Mouse (Mus musculus): ENCODE results near the gene Ugt1a6b. TPM values are rescaled to one million over a fixed set of nuclear protein-coding genes. Genes with fewer than 3 reads are reported as not detected.
A peak's percentile ranks its signal among the peaks of the same experiment; 100 is the strongest.

Gene Ugt1a6b
- polyA plus RNA-seq, 1 experiment from 2014 or later: 0.32 TPM

GRCm38 (mm10) chr1:88229986-88230385 lies 126.9 kb downstream of the Ugt1a6b start:
- Histone ChIP-seq H3K4me1 (no peaks in the 10 kb centered on the region), H3K9me3 (peaks cover 41% of the 10 kb centered on the region; the same call in 1 of the 2 replicates), H3K4me3 (no peak overlapping the region), H3K27ac (no peak overlapping the region), H3K27me3 (no peaks in the 10 kb centered on the region), H3K4me2 (no peak overlapping the region), H3K9ac (no peak overlapping the region), H3K36me3 (no peaks in the 10 kb centered on the region)
- WGBS: 77% methylated on average over 5 of the region's 5 CpGs
- no peak for ATAC-seq (ENCODE audit: borderline replicate concordance, extremely low read depth, low FRiP score, low TSS enrichment)

DNA sequence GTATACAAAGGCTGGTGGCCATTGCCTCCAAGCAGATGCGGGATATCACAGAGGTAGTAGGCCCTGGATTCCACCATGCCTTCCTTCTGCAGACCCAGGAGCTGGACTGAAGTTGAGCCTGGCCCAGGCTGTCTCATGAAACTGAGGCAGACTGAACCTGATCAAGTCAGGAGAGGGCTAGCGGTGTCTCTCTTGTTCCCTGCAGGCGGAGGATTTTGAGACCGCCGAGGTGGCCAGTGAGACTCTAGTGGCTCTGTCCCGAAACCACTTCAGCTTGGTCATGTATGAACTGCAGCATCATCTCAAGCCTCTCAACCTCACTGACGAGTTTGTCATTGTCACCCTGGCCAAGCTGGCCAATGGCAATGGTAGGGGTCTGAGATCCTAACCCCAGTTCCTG lies 127.4 kb downstream of the Ugt1a6b start:
- Histone ChIP-seq H3K27ac (no peak overlapping the region), H3K4me3 (no peak overlapping the region), H3K4me2 (no peak overlapping the region), H3K27me3 (no peaks in the 10 kb centered on the region), H3K4me1 (no peaks in the 10 kb centered on the region), H3K36me3 (no peaks in the 10 kb centered on the region), H3K9ac (no peak overlapping the region), H3K9me3 (peaks cover 43% of the 10 kb centered on the region; the same call in 1 of the 2 replicates)
- WGBS: 68% methylated on average over 7 of the region's 7 CpGs
- no peak for ATAC-seq (ENCODE audit: borderline replicate concordance, extremely low read depth, low FRiP score, low TSS enrichment)

DNA sequence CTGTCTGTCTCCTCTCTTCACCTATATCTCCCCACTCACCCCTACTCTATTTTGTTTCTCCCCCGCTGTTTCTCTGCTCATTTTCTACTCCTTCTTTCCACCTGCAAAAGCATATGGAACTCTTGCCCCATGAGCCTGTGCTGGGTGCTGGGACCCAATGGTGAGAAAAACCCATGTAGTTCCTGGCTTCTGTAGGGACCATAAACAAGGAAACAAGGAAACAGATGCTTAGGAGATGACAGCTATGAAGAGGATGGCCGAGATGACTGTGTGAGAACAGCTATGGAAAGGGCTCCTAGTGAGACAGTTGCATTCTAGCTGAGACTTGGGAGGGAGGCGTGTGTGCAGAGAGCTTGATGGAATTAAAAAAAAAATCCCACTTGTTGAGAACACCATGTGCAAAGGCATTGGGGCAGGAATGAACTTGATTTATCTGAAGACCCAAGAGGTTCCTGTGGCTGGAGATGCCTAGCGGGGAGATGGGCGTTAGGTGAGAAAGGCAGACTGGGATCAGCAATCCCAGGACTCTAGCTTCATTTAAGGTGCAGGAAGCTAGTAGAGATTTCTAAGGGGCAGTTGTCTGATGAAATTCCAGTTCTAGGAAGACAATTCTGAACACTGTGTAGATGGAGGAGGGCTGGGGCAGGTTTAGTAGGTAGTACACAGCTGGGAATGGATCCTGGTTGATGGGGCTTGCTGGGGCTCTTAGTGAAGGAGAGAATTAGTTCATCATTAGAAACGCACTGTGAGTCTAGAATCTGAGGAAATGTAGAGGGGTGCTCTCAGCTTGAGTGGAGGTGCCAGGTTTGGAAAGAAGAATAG lies 128.1 kb downstream of the Ugt1a6b start:
- H3K4me2 ChIP-seq: no peak overlapping the region
- no peak overlapping the region for H3K4me3 ChIP-seq
- no peaks in the 10 kb centered on the region for H3K27me3 ChIP-seq
- no peak overlapping the region for H3K9ac ChIP-seq
- H3K27ac ChIP-seq: no peak overlapping the region
- H3K4me1 ChIP-seq: no peaks in the 10 kb centered on the region
- no peaks in the 10 kb centered on the region for H3K36me3 ChIP-seq
- no peak for ATAC-seq (ENCODE audit: borderline replicate concordance, extremely low read depth, low FRiP score, low TSS enrichment)
- peaks cover 42% of the 10 kb centered on the region; the same call in 1 of the 2 replicates for H3K9me3 ChIP-seq
- WGBS: 70% methylated on average over 6 of the region's 6 CpGs

GRCm38 (mm10) chr1:88231803-88232499 lies 128.9 kb downstream of the Ugt1a6b start:
- H3K27ac ChIP-seq: no peak overlapping the region
- no peak overlapping the region for H3K4me2 ChIP-seq
- no peaks in the 10 kb centered on the region for H3K36me3 ChIP-seq
- H3K27me3 ChIP-seq: no peaks in the 10 kb centered on the region
- peaks cover 34% of the 10 kb centered on the region; the same call in 1 of the 2 replicates for H3K9me3 ChIP-seq
- ATAC-seq (ENCODE audit: borderline replicate concordance, extremely low read depth, low FRiP score, low TSS enrichment): no peak
- no peaks in the 10 kb centered on the region for H3K4me1 ChIP-seq
- no peak overlapping the region for H3K4me3 ChIP-seq
- 64% methylated on average over 7 of the region's 7 CpGs for WGBS
- H3K9ac ChIP-seq: no peak overlapping the region

GRCm38 (mm10) chr1:88232664-88233380 lies 129.8 kb downstream of the Ugt1a6b start:
- no peaks in the 10 kb centered on the region for H3K4me1 ChIP-seq
- no peak overlapping the region for H3K4me3 ChIP-seq
- ATAC-seq (ENCODE audit: borderline replicate concordance, extremely low read depth, low FRiP score, low TSS enrichment): no peak
- peaks cover 27% of the 10 kb centered on the region; the same call in 1 of the 2 replicates for H3K9me3 ChIP-seq
- no peak overlapping the region for H3K4me2 ChIP-seq
- H3K36me3 ChIP-seq: no peaks in the 10 kb centered on the region
- no peak overlapping the region for H3K9ac ChIP-seq
- no peak overlapping the region for H3K27ac ChIP-seq
- WGBS: 50% methylated on average over 3 of the region's 3 CpGs
- H3K27me3 ChIP-seq: no peaks in the 10 kb centered on the region

DNA sequence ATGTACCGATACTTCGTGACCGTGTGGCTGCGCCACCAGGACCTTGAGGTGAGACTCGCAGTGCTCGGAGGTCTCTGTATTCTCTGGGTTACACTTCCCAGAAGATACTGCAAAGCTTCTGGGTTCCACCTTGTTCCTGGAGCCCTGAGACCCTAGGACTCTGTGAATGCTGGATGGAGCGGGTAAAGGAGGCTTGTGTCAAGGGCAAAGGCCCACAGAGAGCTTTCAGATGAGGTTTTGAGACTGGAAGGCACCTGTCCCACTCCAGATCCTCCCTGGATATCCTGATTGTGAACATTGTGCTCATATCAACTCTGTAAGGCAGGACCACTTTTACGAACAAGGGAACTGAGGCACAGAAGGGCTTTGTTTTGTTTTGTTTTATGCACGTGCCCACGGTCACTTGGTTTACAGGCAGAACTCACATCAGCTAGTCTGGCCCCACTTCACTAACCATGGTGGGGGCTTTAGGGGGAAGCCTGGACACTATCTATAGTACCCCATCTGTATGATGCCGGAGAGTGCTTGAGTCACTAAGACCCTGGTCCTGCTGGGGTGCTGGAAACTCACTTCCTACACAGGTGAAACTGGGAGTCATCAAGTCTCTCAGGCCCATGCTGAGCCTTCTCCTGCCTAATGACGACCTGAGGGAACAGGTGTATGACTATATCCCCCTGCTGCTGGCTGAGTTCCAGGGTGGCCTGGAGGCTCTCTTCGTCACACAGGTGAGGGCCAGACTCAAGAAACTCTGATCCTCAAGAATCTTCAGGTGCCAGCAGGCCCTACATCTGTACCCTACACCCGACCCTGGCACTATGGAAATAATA lies 130.6 kb downstream of the Ugt1a6b start:
- no peaks in the 10 kb centered on the region for H3K36me3 ChIP-seq
- no peak overlapping the region for H3K4me2 ChIP-seq
- 64% methylated on average over 14 of the region's 14 CpGs for WGBS
- no peak for ATAC-seq (ENCODE audit: borderline replicate concordance, extremely low read depth, low FRiP score, low TSS enrichment)
- no peak overlapping the region for H3K4me3 ChIP-seq
- no peaks in the 10 kb centered on the region for H3K4me1 ChIP-seq
- no peaks in the 10 kb centered on the region for H3K27me3 ChIP-seq
- no peak overlapping the region for H3K27ac ChIP-seq
- H3K9me3 ChIP-seq: peaks cover 30% of the 10 kb centered on the region; the same call in 1 of the 2 replicates
- no peak overlapping the region for H3K9ac ChIP-seq

DNA sequence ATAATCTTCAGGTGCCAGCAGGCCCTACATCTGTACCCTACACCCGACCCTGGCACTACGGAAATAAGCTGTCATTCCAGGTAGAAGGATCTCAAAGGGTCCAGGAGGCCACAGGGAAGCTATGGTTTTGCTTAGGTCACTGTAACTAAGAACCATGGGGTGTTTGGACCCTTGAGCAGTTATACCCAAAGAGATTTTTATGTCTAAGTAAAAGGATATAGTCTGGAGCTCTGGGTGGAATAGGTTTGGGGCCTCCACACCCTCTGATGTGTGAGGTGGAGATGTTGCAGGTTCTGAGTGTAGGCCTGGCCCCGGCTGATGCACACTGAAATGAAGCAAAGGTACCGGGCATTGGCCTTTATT lies 131.2 kb downstream of the Ugt1a6b start:
- Histone ChIP-seq H3K4me1 (no peaks in the 10 kb centered on the region), H3K4me2 (no peak overlapping the region), H3K36me3 (no peaks in the 10 kb centered on the region), H3K9me3 (peaks cover 35% of the 10 kb centered on the region; the same call in 1 of the 2 replicates), H3K9ac (no peak overlapping the region), H3K4me3 (no peak overlapping the region), H3K27me3 (no peaks in the 10 kb centered on the region), H3K27ac (no peak overlapping the region)
- 62% methylated on average over 4 of the region's 4 CpGs for WGBS
- ATAC-seq (ENCODE audit: borderline replicate concordance, extremely low read depth, low FRiP score, low TSS enrichment): no peak

- H3K27ac ChIP-seq: no peak overlapping the region
- H3K4me1 ChIP-seq: no peaks in the 10 kb centered on the region
- no peak overlapping the region for H3K4me2 ChIP-seq
- no peak overlapping the region for H3K9ac ChIP-seq
- WGBS: 42% methylated on average over 5 of the region's 5 CpGs
- no peak for ATAC-seq (ENCODE audit: borderline replicate concordance, extremely low read depth, low FRiP score, low TSS enrichment)
- H3K9me3 ChIP-seq: peaks cover 33% of the 10 kb centered on the region; the same call in 1 of the 2 replicates
- no peaks in the 10 kb centered on the region for H3K36me3 ChIP-seq
- no peak overlapping the region for H3K4me3 ChIP-seq
- no peaks in the 10 kb centered on the region for H3K27me3 ChIP-seq
Observed at GRCm38 (mm10) chr1:88234646-88235045, 131.6 kb downstream of the Ugt1a6b start.

DNA sequence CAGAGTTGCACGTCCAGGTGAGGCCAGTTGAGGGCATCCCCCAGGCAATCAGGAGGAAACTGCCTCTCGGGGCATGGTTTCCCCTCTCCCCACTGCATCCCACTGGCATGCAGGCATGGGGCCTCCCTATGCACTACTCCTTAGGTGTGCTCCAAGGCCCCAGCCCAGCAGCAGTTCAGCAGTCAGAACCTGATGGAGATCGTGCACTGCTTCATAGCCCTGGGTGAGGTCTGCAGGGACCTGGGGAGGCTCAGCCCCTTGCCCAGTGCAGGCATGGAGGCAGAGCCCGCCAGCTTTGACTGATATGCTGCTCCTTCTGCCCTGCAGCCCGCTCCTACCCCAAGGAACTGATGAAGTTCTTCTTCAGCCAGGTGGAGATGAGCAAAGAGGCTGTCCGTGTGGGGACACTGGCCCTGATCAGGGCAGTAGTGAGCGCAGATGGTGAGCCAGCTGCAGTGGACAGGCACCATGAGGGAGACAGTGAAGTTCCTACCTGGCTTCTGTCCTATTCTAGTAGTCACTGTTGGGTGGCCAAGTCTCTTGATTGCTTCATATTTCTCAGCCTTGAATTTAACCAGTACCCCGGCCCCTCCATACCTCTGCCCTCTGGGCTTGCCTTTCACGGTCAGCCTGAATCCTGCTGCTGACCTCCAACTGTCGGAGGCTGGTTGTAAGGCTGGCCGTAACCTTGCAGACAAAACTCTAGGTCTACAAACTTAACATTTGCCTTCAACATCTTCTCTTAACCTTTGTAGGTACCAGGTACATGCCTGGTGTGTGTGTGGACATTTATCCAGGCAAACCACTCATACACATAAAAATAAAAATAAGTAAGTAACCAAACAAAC lies 132.2 kb downstream of the Ugt1a6b start:
- Histone ChIP-seq H3K9me3 (peaks cover 31% of the 10 kb centered on the region; the same call in 1 of the 2 replicates), H3K4me2 (no peak overlapping the region), H3K27me3 (no peaks in the 10 kb centered on the region), H3K9ac (no peak overlapping the region), H3K4me1 (no peaks in the 10 kb centered on the region), H3K4me3 (no peak overlapping the region), H3K27ac (no peak overlapping the region), H3K36me3 (no peaks in the 10 kb centered on the region)
- WGBS: 58% methylated on average over 11 of the region's 11 CpGs
- ATAC-seq (ENCODE audit: borderline replicate concordance, extremely low read depth, low FRiP score, low TSS enrichment): peak; percentile 4; the same call in 1 of the 2 replicates

DNA sequence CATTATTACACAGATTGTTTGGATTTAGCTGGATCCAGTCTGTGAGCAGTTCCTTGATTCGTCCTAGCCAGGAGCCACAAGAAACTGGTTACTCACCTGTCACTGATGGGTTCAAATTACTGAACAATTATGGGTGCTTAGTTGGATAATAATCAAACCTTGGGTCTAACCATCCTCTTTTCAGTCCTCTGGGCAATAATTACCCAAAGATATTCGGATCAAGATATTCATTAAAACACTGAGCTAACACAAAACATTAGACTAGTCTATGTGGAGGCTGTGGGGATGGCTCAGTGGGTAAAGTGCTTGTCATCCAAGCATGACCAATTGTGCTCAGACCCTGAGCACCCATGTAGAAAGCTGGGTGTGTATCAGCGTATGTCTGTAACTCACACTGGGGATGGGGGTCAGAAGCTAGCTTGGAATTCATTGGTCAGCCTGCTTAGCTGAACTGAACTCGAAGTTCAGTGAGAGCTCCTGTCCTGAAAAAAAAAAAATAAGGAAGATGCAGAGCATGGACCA lies 132.9 kb downstream of the Ugt1a6b start:
- H3K9me3 ChIP-seq: peaks cover 38% of the 10 kb centered on the region; the same call in 1 of the 2 replicates
- WGBS: 59% methylated on average over 4 of the region's 4 CpGs
- no peak overlapping the region for H3K27ac ChIP-seq
- no peak overlapping the region for H3K4me3 ChIP-seq
- H3K27me3 ChIP-seq: no peaks in the 10 kb centered on the region
- no peak for ATAC-seq (ENCODE audit: borderline replicate concordance, extremely low read depth, low FRiP score, low TSS enrichment)
- H3K4me1 ChIP-seq: no peaks in the 10 kb centered on the region
- no peak overlapping the region for H3K4me2 ChIP-seq
- no peak overlapping the region for H3K9ac ChIP-seq
- no peaks in the 10 kb centered on the region for H3K36me3 ChIP-seq
